7 mouse cellular contexts compared by ENCODE assay signal in the genomic region with DNA sequence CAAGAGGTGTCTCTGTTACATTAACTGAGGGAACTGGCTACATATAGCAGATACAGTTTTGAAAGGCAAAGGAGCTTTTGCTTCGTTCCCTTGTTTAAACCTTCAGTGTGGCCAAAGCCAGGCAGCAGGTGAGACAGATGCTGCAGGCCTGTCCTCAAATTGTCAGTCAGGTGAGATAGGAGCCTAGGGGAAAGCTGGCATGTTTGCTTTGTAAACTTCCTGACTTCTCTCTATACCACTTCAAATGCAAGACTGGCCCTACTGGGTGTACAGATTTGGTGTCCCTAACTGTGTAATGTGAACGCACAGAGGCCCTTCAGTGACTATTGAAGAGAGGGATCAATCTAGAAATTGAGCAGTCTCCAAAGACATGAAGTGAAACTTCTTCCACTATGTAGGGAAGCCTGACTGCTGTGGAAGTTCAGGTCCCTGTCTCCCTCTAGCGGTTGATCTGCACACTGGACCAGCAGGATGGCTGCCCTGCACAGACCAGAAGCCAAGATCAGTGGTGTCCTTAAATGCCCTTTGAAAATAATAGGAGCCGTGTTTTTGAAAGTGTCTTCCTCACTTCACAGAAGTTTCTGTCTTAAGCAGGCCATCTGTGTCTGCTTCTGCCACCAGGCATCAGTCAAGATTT. TPM values are rescaled to one million over a fixed set of nuclear protein-coding genes. Genes with fewer than 3 reads are reported as not detected.
DNase-seq lines count a peak whose midpoint lies in the region; ATAC-seq lines count a peak whose summit lies in the region.

No protein-coding gene starts in this region.

- no peaks in the 10 kb centered on the region for H3K4me1 ChIP-seq in hindbrain, embryonic 14.5 days (replicated peaks; ENCODE audit: control insufficient read depth, insufficient read depth, low read length)

- no peaks in the 10 kb centered on the region for H3K36me3 ChIP-seq in hindbrain, embryonic 14.5 days (replicated peaks; ENCODE audit: control insufficient read depth, insufficient read depth)

- no peak overlapping the region for H3K27ac ChIP-seq in hindbrain, embryonic 14.5 days

- no peaks in the 10 kb centered on the region for H3K9me3 ChIP-seq in hindbrain, embryonic 14.5 days (ENCODE audit: control insufficient read depth, low read length)

- H3K4me2 ChIP-seq in hindbrain, embryonic 14.5 days (replicated peaks) = no peak overlapping the region

- no peak overlapping the region for H3K9ac ChIP-seq in hindbrain, embryonic 14.5 days

- peak; percentile 36 for DNase-seq in T-cell, adult 2 months (ENCODE audit: low spot score)
- peak; percentile 68 for DNase-seq in cerebellum, adult 9-11 months
- peak; percentile 33 to 56 for DNase-seq in frontal cortex, postnatal 36 days (ENCODE audit: low spot score in 2 of 2)
- peak; percentile 85 for DNase-seq in hindbrain, embryonic 14.5 days (ENCODE audit: low spot score)
- DNase-seq in layer of hippocampus, postnatal 10 days (ENCODE audit: low spot score in 2 of 2) = peak; percentile 67
- peak; percentile 69 for DNase-seq in lung, postnatal 25 days (ENCODE audit: low spot score)
- peak; percentile 53 for DNase-seq in retina, postnatal 7 days (ENCODE audit: low read depth, low spot score)

- no peak overlapping the region for H3K4me3 ChIP-seq in hindbrain, embryonic 14.5 days (replicated peaks; ENCODE audit: low read length)

- no peaks in the 10 kb centered on the region for H3K27me3 ChIP-seq in hindbrain, embryonic 14.5 days (ENCODE audit: control insufficient read depth, insufficient read depth, low read length)

- peak; percentile 91 for ATAC-seq in hindbrain, embryonic 14.5 days (ENCODE audit: low FRiP score)

- WGBS in hindbrain, embryonic 14.5 days = 30% methylated on average over 4 of the region's 4 CpGs

RNA-seq across cellular contexts. Expression of gene Thnsl1, which starts 56.0 kb away (rescaled TPM):
- 24.6 and 27.8 TPM in 2 replicates for polyA plus RNA-seq in hindbrain, embryonic 14.5 days (2014; fragmentation: Nextera tagmentation; extraction: Ambion mirVana)
- total RNA-seq in layer of hippocampus, postnatal 10 days (2021) = 10 to 100 TPM; 18.8 TPM

RNA-seq across cellular contexts. Expression of gene Enkur, which starts 56.3 kb away (rescaled TPM):
- polyA plus RNA-seq in hindbrain, embryonic 14.5 days (2014; fragmentation: Nextera tagmentation; extraction: Ambion mirVana) = 5.3 and 7.9 TPM in 2 replicates
- 1 to 10 TPM; 4.9 to 6.9 TPM for total RNA-seq in layer of hippocampus, postnatal 10 days (2021)
